Mouse (Mus musculus) gastrocnemius, postnatal 10 days (tissue): ENCODE measurements around the gene Gstp2. TPM values are rescaled to one million over a fixed set of nuclear protein-coding genes. Genes with fewer than 3 reads are reported as not detected.
A peak's percentile ranks its signal among the peaks of the same experiment; 100 is the strongest.
"Not testable (repeated sequence)": the region's sequence is repeated elsewhere in the genome, so short reads cannot be mapped to it uniquely, and the experiment has no call there.

ENCODE experiments used
- DNase-seq: peaks from one replicate; pipeline ENCODE4 v3.0.0; 2021; ENCODE audit warnings: mixed read lengths
- total RNA-seq, 2 experiments: library from RNA; stranded (reverse); gene quantifications; 2 replicates each; pipeline ENCODE4 v1.2.3; 2021

Gene Gstp2
- total RNA-seq, 2 experiments from 2014 or later, result 61.6 to 63.6 TPM

GRCm38 (mm10) chr19:4051016-4051415 is 5.2 kb upstream of the Gstp2 start:
- no peak for DNase-seq

- not testable (repeated sequence) for DNase-seq
These were observed 3.2 kb upstream of the Gstp2 start for GRCm38 (mm10) chr19:4049069-4049468.

- peak; percentile 88 for DNase-seq
These were observed 2.0 kb upstream of the Gstp2 start for GRCm38 (mm10) chr19:4047859-4048258.

GRCm38 (mm10) chr19:4046866-4047254 is 1.0 kb upstream of the Gstp2 start:
- DNase-seq, result no peak

GRCm38 (mm10) chr19:4044109-4044508 is 1.7 kb downstream of the Gstp2 start:
- not testable (repeated sequence) for DNase-seq

- DNase-seq, result peak; percentile 50
These were observed 3.7 kb downstream of the Gstp2 start for GRCm38 (mm10) chr19:4042124-4042523.

GRCm38 (mm10) chr19:4041500-4041899 is 4.3 kb downstream of the Gstp2 start:
- not testable (repeated sequence) for DNase-seq

- not testable (repeated sequence) for DNase-seq
These were observed 4.9 kb downstream of the Gstp2 start for GRCm38 (mm10) chr19:4040941-4041340.

GRCm38 (mm10) chr19:4037788-4038232 is 8.0 kb downstream of the Gstp2 start, which contains the start of gene Gstp1:
TSS of gene Gstp1 (minus strand) at chr19:4037985.
- peak; percentile 87 for DNase-seq

GRCm38 (mm10) chr19:4037154-4037787 is 8.6 kb downstream of the Gstp2 start:
- DNase-seq, result not testable (repeated sequence)

- no peak for DNase-seq
These were observed 9.3 kb downstream of the Gstp2 start for GRCm38 (mm10) chr19:4036327-4037045.

- DNase-seq, result no peak
These were observed 12.1 kb downstream of the Gstp2 start for GRCm38 (mm10) chr19:4033742-4034141.

GRCm38 (mm10) chr19:4033298-4033697 is 12.5 kb downstream of the Gstp2 start:
- no peak for DNase-seq

GRCm38 (mm10) chr19:4032668-4033067 is 13.2 kb downstream of the Gstp2 start:
- DNase-seq, result no peak

- no peak for DNase-seq
These were observed 18.2 kb downstream of the Gstp2 start for GRCm38 (mm10) chr19:4027576-4027975.

GRCm38 (mm10) chr19:4023185-4023584 is 22.6 kb downstream of the Gstp2 start:
- no peak for DNase-seq

GRCm38 (mm10) chr19:4018743-4019583 is 26.9 kb downstream of the Gstp2 start:
- DNase-seq, result peak; percentile 75

GRCm38 (mm10) chr19:4017921-4018587 is 27.8 kb downstream of the Gstp2 start:
- no peak for DNase-seq

- no peak for DNase-seq
These were observed 30.2 kb downstream of the Gstp2 start for GRCm38 (mm10) chr19:4015635-4016034.

GRCm38 (mm10) chr19:4014802-4015201 is 31.0 kb downstream of the Gstp2 start:
- no peak for DNase-seq

- DNase-seq, result no peak
These were observed 32.8 kb downstream of the Gstp2 start for GRCm38 (mm10) chr19:4013066-4013465.

GRCm38 (mm10) chr19:4012432-4013022 is 33.3 kb downstream of the Gstp2 start, which contains the start of gene Ndufv1:
TSS of gene Ndufv1 (minus strand) at chr19:4012806.
- peak; percentile 89 for DNase-seq
